Mouse (Mus musculus) inflammation-experienced regulatory T-cells, adult 6 months (primary cell): ENCODE measurements around the gene Socs2. TPM values are rescaled to one million over a fixed set of nuclear protein-coding genes. Genes with fewer than 3 reads are reported as not detected.

ENCODE experiments used
- ATAC-seq: one replicate; pipeline ENCODE4 v1.8.0; 2017
- polyA plus RNA-seq, 3 experiments: library from polyadenylated mRNA; unstranded; fragments of 100-300 nt; shearing (Covaris generic); gene quantifications; one replicate each; pipeline ENCODE4 v1.2.1; 2017

Gene Socs2
- polyA plus RNA-seq, 3 experiments from 2014 or later, result 27.9 to 49.8 (median 37.4) TPM

DNA sequence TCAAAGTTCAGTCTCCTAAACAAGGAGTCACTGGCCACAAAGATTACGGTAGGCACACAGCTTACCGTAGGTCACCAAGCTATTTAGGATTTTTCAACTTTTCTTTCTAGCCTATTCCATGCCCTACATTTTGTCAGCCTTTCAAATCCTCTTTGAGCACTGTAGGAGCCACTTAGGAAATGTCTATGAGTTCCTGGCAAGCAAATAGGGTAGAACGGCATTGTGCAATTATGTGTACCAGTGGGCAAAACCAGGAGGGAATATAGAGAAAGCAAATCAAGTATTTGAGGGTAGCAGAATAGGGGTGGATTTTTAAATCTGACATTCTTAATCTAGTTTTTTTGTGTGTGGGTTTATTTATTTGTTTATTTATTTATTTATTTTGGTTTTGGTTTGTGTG lies 2.7 kb upstream of the Socs2 start:
- ATAC-seq, result no peak

GRCm38 (mm10) chr10:95418631-95419030 lies 1.7 kb upstream of the Socs2 start:
- ATAC-seq, result no peak

DNA sequence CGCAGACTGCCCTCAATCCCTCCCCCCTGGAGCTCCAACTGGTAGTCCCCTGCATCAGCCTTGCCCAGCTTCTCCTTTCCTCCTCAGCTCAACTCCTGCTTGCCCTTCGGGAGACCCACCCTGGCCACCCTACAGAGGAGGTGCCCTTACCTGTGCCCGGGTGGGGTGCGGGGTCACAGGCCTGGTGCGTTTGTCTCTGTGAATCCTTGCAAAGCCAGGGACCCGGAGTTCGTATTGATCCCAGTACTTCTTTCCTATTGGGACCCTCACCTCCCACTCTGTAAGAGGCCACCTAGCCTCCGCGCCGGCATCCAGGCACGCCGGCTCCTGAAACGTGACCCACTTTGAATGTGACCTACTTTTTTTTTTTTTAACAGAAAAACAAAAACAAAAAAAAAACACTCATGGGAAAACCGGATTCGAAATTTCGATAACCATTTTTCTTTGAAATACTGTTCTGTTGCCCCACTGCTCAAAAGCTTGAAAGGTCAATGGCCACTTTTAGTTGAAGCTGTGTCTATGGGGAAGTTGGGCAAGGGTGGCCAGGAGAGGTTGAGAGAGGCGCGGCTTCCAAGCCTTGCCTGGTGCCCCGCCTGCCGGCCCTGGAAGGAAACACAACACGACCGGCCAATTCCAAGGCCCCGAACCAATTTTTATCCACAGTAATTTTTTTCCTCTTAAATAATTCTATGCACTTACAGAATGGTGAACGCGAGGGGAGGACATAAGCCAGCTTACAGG lies 686 bp upstream of the Socs2 start:
- ATAC-seq, result peak; percentile 30

GRCm38 (mm10) chr10:95416361-95416684 lies 657 bp downstream of the Socs2 start:
- ATAC-seq, result no peak

DNA sequence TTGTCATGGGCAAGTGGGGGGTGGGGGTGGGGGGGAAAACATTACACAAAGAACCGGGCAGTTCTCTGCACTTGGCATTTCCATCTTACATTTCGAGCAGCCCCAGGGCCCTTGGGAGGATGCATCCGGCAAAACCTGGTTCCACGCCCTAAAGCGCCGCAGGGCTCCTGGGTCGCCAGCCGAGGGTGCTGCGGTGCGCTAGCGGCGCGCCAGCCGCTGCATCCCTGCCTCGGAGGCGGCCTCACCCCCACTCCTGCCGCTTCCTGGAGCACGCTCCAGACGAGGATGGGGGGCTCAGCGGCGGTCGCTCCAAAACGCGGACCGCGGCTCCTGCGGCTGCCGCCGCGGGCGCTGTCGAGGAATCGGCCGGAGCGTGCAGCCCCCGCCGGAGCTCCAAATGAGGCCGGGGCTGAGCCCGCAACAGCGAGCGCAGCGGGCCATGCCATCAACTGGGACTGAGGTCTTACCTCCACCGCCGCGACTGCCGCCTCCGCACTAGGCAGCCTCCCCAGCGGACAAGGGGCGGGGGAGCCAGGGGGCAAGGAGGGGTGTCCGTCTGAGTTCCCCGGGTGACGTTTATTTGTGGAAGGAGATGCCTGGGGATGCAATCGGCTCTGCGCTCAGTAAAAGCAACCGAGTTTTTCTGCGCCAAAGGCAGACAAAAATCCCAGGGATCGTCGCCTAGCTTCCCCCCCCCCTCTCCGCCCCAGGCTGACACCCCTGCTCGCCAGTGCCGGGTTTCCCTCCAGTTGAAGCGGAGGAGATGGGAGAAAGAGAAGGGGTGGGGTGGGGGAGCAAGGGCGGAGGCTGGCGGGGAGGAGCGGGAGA lies 1.2 kb downstream of the Socs2 start:
- ATAC-seq, result peak; percentile 36

- ATAC-seq, result peak; percentile 2
Observed at GRCm38 (mm10) chr10:95415159-95415532, 1.8 kb downstream of the Socs2 start.

DNA sequence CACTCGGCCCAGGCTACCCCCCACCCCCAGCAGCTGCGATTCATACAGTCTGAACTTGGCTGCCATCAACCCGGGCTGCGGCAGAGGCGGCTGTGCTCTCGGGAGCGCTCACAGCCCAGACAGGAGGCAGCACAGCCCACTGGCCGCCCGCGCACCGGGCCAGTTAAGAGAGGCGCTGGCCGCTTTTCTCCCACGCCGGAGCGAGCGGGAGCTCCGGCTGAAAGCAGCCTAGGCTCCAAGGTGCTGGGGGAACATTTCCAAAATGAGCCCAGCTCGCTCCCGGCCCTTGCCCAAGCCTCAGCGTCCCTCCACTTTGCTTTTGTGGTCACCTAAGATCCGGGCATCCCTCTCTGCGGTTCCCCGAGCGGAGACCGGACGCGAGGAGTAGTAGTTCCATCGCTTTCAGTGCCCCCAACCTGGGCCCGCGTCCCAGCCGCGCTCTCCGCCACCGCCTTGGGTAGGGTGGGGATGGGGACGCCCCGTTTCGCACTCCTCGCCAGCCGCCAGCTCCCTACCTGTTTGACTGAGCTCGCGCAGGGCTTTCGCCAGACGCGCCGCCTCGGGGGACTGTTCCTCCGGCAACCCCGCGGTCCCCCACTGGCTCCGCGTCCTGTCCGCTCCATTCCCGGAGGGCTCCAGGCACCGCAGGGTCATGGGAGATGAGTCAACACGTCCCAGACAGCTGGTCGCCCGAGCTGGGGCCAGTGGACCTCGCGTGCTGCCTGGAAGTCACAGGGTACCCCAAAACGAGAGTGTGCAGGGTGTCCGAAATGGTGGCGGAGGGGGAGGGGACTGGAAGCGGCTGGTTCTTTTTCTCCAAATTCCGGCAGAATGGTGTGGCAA lies 2.4 kb downstream of the Socs2 start:
- peak; percentile 6 for ATAC-seq

- ATAC-seq, result no peak
Observed at GRCm38 (mm10) chr10:95411139-95411538, 5.8 kb downstream of the Socs2 start.

GRCm38 (mm10) chr10:95410709-95411108 lies 6.3 kb downstream of the Socs2 start:
- no peak for ATAC-seq

GRCm38 (mm10) chr10:95410209-95410608 lies 6.8 kb downstream of the Socs2 start:
- no peak for ATAC-seq

DNA sequence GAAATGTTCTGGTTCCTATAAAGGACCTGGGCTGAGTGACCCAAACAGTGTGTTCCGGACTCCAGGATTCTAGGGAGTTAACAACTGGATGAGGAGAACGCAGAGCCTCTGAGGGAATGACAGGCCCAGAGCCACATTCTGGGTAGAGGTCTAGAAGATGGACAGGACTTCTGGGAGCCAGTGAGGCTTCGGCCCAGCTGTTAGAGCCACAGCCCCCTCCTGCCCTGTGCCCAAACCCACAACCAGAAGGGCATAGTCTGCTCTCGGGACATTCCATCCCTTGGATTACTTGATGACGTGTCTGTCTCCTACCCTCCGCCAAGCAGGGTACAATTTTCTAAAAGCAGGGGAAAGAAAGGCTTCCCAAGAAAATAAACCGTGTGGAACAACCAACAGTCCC lies 7.8 kb downstream of the Socs2 start:
- ATAC-seq, result no peak

DNA sequence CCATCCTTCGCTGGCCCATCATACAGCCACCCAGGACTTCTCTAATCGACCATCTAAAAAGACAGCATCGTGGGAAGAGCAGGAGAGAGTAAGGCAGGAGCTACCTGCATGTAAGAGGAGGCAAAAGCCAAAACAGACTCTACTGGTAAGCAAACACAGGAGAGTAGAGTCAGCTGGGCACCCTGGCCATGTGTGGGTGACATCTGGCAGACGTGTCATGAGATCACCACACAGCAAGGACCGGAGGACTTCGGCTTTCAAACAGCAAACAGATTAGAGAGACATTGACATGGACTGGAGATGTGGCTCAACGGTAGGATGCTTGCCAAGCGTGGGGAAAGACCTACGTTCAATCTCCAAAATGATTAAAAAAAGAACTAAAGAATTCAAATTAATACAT lies 8.5 kb downstream of the Socs2 start:
- no peak for ATAC-seq

GRCm38 (mm10) chr10:95407541-95408160 lies 9.3 kb downstream of the Socs2 start:
- no peak for ATAC-seq

- ATAC-seq, result no peak
Observed at GRCm38 (mm10) chr10:95404774-95405173, 12.2 kb downstream of the Socs2 start.

DNA sequence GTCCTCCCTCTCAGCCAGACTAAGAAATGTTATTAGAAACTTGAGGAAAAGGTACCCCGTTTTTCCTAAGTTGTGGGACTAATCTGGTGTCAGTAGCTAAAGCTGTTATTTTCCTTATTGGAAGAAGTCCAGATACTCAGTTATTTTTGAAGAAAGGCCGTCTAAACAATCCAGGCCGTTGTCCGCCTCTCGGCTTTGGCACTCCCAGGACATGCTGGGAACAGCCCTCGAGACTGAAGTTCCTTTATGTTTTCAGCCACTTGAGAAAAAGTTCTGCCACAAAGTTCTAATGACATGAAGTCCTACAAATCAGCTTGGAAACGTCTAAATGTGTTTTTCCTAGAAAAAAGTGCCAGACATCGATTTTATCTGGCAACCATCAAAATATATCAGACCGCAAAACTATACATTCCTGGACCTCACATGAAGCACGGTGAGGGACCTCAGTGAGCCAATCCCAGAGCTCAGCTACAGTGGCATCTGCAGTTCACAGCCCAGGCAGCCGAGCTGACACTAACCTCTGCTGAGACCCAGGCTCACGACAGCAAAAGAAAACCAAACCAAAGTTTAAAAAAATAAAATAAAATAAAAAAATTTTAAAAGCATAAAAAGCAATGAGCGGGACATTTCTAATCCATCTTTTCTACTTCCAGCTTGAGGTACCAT lies 17.2 kb downstream of the Socs2 start:
- no peak for ATAC-seq

GRCm38 (mm10) chr10:95398489-95398888 lies 18.5 kb downstream of the Socs2 start:
- ATAC-seq, result no peak

DNA sequence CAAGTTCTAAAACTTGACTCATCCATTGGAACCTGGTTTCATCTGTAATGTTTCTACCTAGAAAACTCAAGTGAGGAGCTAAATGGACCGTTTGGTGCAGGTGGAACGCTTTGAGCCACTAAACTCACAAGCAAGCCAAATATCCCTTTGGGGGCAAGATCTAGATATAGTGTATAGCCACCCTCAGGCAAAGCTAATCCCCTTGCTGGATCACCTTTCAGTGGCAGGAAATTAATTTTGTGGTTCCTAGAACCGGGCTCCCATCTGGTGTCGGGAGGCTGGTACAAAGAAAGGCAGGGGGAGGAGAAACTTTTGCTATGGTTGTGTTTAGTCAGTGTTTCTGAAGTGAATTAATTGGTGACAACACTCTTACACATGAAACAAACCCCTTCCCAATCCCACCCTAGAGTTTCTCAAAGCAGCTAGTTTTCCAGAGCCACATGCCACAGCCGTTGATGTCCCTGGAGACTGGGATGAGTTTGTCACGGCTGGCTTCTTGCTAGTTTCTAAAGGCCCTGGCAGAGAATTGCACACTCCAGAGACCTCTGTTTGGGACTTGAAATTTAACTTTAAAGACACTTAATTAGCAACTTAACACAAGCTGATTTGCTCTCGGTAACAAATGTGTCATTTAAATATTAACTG lies 19.7 kb downstream of the Socs2 start:
- no peak for ATAC-seq

- ATAC-seq, result no peak
Observed at GRCm38 (mm10) chr10:95396356-95396755, 20.6 kb downstream of the Socs2 start.

DNA sequence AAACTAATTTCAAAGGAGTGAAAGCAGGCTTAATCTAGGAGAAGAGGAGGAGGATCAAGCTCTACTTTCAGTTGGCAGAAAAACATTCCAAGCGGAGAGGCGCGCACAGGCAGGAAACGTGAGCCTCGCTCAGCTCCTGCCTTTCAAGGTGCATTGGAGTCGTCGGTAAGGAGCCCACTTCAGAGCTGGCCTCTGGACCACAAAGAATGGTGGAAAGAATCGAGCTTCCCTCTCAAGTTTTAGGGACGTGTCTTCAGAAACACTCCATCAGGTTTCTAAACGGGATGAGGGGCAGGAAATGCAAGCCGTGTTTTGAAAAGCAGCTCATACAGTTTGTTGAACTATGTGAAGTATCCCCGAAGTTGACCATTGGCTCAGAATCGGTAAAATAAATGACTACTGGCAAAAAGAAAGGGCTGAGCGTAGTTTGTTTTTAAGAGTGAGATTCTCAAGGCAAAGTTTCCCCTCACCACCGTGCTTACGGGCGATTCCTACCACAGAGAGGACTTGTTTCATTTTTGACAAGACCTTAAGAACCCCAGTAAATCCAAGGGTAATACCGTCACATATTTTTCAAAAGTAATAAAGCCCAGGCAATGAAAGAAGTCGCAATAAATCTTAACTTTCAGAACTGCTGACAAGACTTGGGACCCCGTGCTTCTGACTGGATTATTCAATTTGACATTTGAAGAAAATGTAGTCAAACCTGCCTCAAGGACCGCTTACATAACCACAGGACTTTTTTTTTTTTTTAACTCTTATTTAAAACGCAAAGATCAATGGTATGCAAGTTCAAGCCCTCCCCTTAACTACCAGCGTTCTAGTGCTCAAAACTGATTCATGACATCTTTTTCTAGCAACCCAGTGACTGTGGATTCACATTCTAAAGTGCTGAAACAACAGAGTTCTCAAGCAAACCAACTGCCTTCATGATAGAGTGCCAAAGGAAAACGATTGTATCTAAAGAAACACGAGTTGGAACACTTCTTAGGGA lies 21.9 kb downstream of the Socs2 start:
- ATAC-seq, result peak; percentile 48

DNA sequence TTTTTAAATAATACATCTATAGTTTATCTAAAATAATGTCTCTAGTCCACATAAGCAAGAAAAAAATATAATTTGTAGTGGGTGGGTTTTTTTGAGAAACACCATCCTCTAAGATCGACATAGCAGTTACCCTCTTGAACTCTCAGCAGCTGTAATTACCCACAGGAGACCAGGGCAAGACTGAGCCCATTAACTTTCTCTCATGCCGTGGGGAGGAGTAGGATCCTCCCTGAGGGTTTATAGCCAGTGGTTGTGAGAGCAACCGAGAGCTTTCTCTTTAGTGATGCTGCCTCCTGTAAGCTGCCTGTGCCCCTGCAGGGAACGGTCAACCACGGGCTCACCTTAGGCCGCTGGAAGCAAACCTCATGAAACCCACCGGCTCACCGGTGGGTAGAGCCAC lies 24.9 kb downstream of the Socs2 start:
- ATAC-seq, result no peak
